In genomic region chr2:131814327-131814726, GRCm38 (mm10) we compare ENCODE assay signal across 23 mouse cellular contexts. TPM values are rescaled to one million over a fixed set of nuclear protein-coding genes. Genes with fewer than 3 reads are reported as not detected.
"Had no signal": no experiment of that assay in that cellular context is flagged by ENCODE, and none has a peak within 500 bp of the region (broad histone marks: within the 10 kb centered on the region; RNA-seq: fewer than 3 reads in every experiment).

No protein-coding gene starts in this region.

- H3K4me3 ChIP-seq: lung, embryonic 15.5 days; megakaryocyte, embryonic 14.5 days; midbrain, embryonic 12.5 days; neural tube, embryonic 12.5 days; stomach, embryonic 15.5 days had no signal

- H3K9me3 ChIP-seq: lung, embryonic 15.5 days; megakaryocyte, embryonic 14.5 days; midbrain, embryonic 12.5 days; neural tube, embryonic 12.5 days; stomach, embryonic 15.5 days had no signal

- H3K27ac ChIP-seq: lung, embryonic 15.5 days; macrophage; midbrain, embryonic 12.5 days; neural tube, embryonic 12.5 days; stomach, embryonic 15.5 days; stomach, postnatal 0 days had no signal

- H3K27me3 ChIP-seq: neural tube, embryonic 12.5 days; stomach, embryonic 15.5 days had no signal

- DNase-seq: liver, postnatal 0 days; lung, adult 2 months; lung, postnatal 14 days; lung, postnatal 36 days; midbrain, embryonic 14.5 days; right cerebral cortex, postnatal 14 days; thymus, adult 2 months; thymus, postnatal 25 days; thymus, postnatal 4 days had no signal

- H3K36me3 ChIP-seq: lung, embryonic 15.5 days; midbrain, embryonic 12.5 days; neural tube, embryonic 12.5 days; stomach, embryonic 15.5 days had no signal

- H3K4me1 ChIP-seq: lung, embryonic 15.5 days; midbrain, embryonic 12.5 days; neural tube, embryonic 12.5 days; stomach, embryonic 15.5 days had no signal

RNA-seq across cellular contexts. Expression of gene Erv3, which starts 45.2 kb away (rescaled TPM):
- total RNA-seq: megakaryocyte progenitor cell, adult 5-6 weeks; midbrain, postnatal 0 days; monocyte, adult 5-6 weeks; neutrophil, adult 5-6 weeks had no signal
- polyA plus RNA-seq: liver, postnatal 0 days; lung, adult 2 months; lung, embryonic 15.5 days; lung, postnatal 0 days; macrophage; midbrain, embryonic 12.5 days; midbrain, embryonic 14.5 days; midbrain, postnatal 0 days; neural tube, embryonic 12.5 days; neural tube, embryonic 14.5 days; spleen, adult 2 months; stomach, embryonic 15.5 days; stomach, postnatal 0 days had no signal
